Mouse (Mus musculus): Measurements from ENCODE around the gene Myo18a. TPM values are rescaled to one million over a fixed set of nuclear protein-coding genes. Genes with fewer than 3 reads are reported as not detected.

Gene Myo18a
- total and polyA plus RNA-seq, 2 experiments from 2014 or later, result 35.0 to 82.0 TPM

DNA sequence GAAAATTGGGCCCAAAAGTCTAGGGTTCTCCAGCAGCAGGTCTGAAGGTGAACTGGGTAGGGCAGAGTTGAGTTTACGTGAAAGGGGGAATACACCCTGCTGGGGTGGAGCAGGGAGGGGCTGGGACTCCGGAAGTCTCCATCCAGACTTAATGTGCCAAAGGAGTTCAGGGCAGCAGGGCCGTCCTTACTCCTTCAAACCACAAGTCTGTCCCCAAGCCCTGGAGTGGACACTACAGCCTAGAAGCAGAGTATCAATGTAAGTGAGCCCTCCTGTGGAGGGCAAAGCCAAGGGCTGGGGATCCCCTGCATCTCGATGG lies 2.4 kb downstream of the Myo18a start:
- 46% methylated on average over 4 of the region's 4 CpGs for WGBS

DNA sequence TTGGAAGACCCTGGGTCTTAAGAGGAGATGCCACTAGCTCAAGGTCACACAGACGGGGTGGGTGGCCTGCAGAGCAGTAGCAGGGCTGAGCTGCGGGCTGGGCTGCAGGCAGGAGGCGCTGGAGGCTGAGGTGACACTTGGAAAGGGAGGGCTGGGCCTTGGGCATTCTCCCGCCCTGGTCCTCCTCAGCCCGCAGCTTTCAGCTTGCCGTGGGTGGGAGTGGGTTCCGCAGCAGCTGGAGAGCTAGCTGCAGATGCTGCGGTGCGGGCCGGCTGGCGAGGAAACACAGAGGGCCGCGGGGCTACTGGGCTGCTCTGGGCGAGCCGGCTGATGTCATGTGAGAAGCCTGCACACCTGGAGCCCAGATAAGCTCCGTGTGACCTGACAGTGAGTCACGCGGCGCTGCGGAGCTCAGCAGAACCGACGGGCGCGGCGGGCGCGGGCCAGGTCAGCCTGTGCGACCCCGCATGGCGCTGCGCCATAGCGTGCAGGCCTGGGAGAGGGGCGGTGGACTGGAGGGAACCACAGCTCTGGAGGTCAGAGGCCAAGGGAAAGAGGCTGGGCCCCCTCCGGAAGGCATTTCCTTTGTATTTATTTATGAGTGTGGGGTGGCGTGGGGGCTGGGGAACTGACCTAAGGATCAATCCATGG lies 3.4 kb downstream of the Myo18a start:
- ATAC-seq (ENCODE audit: low FRiP score), result no peak
- WGBS, result 4% methylated on average over 35 of the region's 35 CpGs
- TF ChIP-seq CTCF (IDR thresholded peaks at IDR 0.05), result peak; percentile 63

More for the DNA sequence above, 2.4 kb downstream of the Myo18a start:
- H3K27ac ChIP-seq (ENCODE audit: low read depth, low read length), result no peak overlapping the region
- TF ChIP-seq CTCF (IDR thresholded peaks at IDR 0.05), result no peak
- peak overlapping the region; percentile 75 for H3K4me2 ChIP-seq (ENCODE audit: low read depth, low read length, poor library complexity, severe bottlenecking)
- H3K9me3 ChIP-seq (ENCODE audit: low read length), result no peaks in the 10 kb centered on the region
- no peak overlapping the region for H3K9ac ChIP-seq (replicated peaks; ENCODE audit: low read length, poor library complexity, severe bottlenecking)
- H3K36me3 ChIP-seq (ENCODE audit: insufficient read depth, low read length), result no peaks in the 10 kb centered on the region
- peaks cover 16% of the 10 kb centered on the region for H3K4me1 ChIP-seq (ENCODE audit: insufficient read depth, low read length)
- no peak overlapping the region for H3K4me3 ChIP-seq (ENCODE audit: low read depth, low read length)
- no peak for ATAC-seq (ENCODE audit: low FRiP score)
- DNase-seq (ENCODE audit: low spot score), result no peak
- no peaks in the 10 kb centered on the region for H3K27me3 ChIP-seq (ENCODE audit: insufficient read depth, low read length)

GRCm38 (mm10) chr11:77769496-77769895 lies 6.5 kb downstream of the Myo18a start:
- no peak for TF ChIP-seq CTCF (IDR thresholded peaks at IDR 0.05)
- 83% methylated on average over 4 of the region's 4 CpGs for WGBS

More for the DNA sequence above, 3.4 kb downstream of the Myo18a start:
- Histone ChIP-seq H3K27me3 (ENCODE audit: insufficient read depth, low read length) (no peaks in the 10 kb centered on the region), H3K4me1 (ENCODE audit: insufficient read depth, low read length) (peaks cover 16% of the 10 kb centered on the region), H3K9me3 (ENCODE audit: low read length) (no peaks in the 10 kb centered on the region), H3K36me3 (ENCODE audit: insufficient read depth, low read length) (no peaks in the 10 kb centered on the region), H3K4me3 (ENCODE audit: low read depth, low read length) (peak overlapping the region; percentile 32), H3K4me2 (ENCODE audit: low read depth, low read length, poor library complexity, severe bottlenecking) (peak overlapping the region; percentile 79), H3K27ac (ENCODE audit: low read depth, low read length) (no peak overlapping the region), H3K9ac (replicated peaks; ENCODE audit: low read length, poor library complexity, severe bottlenecking) (peak overlapping the region; percentile 50)
- DNase-seq (ENCODE audit: low spot score), result peak; percentile 45

GRCm38 (mm10) chr11:77770346-77770745 lies 7.3 kb downstream of the Myo18a start:
- Histone ChIP-seq H3K36me3 (ENCODE audit: insufficient read depth, low read length) (no peaks in the 10 kb centered on the region), H3K27me3 (ENCODE audit: insufficient read depth, low read length) (no peaks in the 10 kb centered on the region), H3K4me1 (ENCODE audit: insufficient read depth, low read length) (peaks cover 5% of the 10 kb centered on the region; the same call in 1 of the 2 replicates), H3K4me3 (ENCODE audit: low read depth, low read length) (no peak overlapping the region), H3K9me3 (ENCODE audit: low read length) (no peaks in the 10 kb centered on the region), H3K27ac (ENCODE audit: low read depth, low read length) (no peak overlapping the region), H3K9ac (replicated peaks; ENCODE audit: low read length, poor library complexity, severe bottlenecking) (no peak overlapping the region), H3K4me2 (ENCODE audit: low read depth, low read length, poor library complexity, severe bottlenecking) (no peak overlapping the region)
- ATAC-seq (ENCODE audit: low FRiP score) (no peak), DNase-seq (ENCODE audit: low spot score) (no peak)
- no peak for TF ChIP-seq CTCF (IDR thresholded peaks at IDR 0.05)
- WGBS, result 87% methylated on average over 8 of the region's 8 CpGs

More at GRCm38 (mm10) chr11:77769496-77769895, 6.5 kb downstream of the Myo18a start:
- ATAC-seq (ENCODE audit: low FRiP score) (no peak), DNase-seq (ENCODE audit: low spot score) (no peak)
- Histone ChIP-seq H3K9ac (replicated peaks; ENCODE audit: low read length, poor library complexity, severe bottlenecking) (no peak overlapping the region), H3K27ac (ENCODE audit: low read depth, low read length) (no peak overlapping the region), H3K4me1 (ENCODE audit: insufficient read depth, low read length) (peaks cover 12% of the 10 kb centered on the region), H3K4me2 (ENCODE audit: low read depth, low read length, poor library complexity, severe bottlenecking) (no peak overlapping the region), H3K9me3 (ENCODE audit: low read length) (no peaks in the 10 kb centered on the region), H3K27me3 (ENCODE audit: insufficient read depth, low read length) (no peaks in the 10 kb centered on the region), H3K36me3 (ENCODE audit: insufficient read depth, low read length) (no peaks in the 10 kb centered on the region), H3K4me3 (ENCODE audit: low read depth, low read length) (no peak overlapping the region)

- no peak overlapping the region for H3K9ac ChIP-seq (replicated peaks; ENCODE audit: low read length, poor library complexity, severe bottlenecking)
- no peaks in the 10 kb centered on the region for H3K27me3 ChIP-seq (ENCODE audit: insufficient read depth, low read length)
- DNase-seq (ENCODE audit: low spot score) (no peak), ATAC-seq (ENCODE audit: low FRiP score) (no peak)
- H3K27ac ChIP-seq (ENCODE audit: low read depth, low read length), result no peak overlapping the region
- H3K4me1 ChIP-seq (ENCODE audit: insufficient read depth, low read length), result no peaks in the 10 kb centered on the region
- no peak for TF ChIP-seq CTCF (IDR thresholded peaks at IDR 0.05)
- H3K4me2 ChIP-seq (ENCODE audit: low read depth, low read length, poor library complexity, severe bottlenecking), result no peak overlapping the region
- no peaks in the 10 kb centered on the region for H3K9me3 ChIP-seq (ENCODE audit: low read length)
- H3K36me3 ChIP-seq (ENCODE audit: insufficient read depth, low read length), result no peaks in the 10 kb centered on the region; the same call in 1 of the 2 replicates
- WGBS, result 78% methylated on average over 8 of the region's 8 CpGs
- no peak overlapping the region for H3K4me3 ChIP-seq (ENCODE audit: low read depth, low read length)
Observed at GRCm38 (mm10) chr11:77771879-77772713, 9.1 kb downstream of the Myo18a start.
